Mouse (Mus musculus) forebrain, embryonic 16.5 days (tissue): ENCODE data around the gene Kcnmb4. TPM values are rescaled to one million over a fixed set of nuclear protein-coding genes. Genes with fewer than 3 reads are reported as not detected.

Experiments
- ATAC-seq: fragments of 200-750 bp; cut with Nextera tagmentation; 2 replicates; pipeline ENCODE4 v1.8.0; 2017; ENCODE audit warnings: mild to moderate bottlenecking, moderate library complexity
- H3K27ac ChIP-seq: fragments of 300-500 bp; sonication (generic); 2 replicates; pipeline ENCODE4 v1.5.1; 2014; ENCODE audit warnings: low read length, control low read depth
- H3K27me3 ChIP-seq: fragments of 300-500 bp; sonication (generic); replicated peaks from 2 replicates; pipeline ENCODE4 v1.6.1; 2014; ENCODE audit warnings: low read length; ENCODE audit not compliant: control insufficient read depth, insufficient read depth
- H3K36me3 ChIP-seq: fragments of 300-500 bp; sonication (generic); 2 replicates; pipeline ENCODE4 v1.6.1; 2014; ENCODE audit not compliant: control insufficient read depth, insufficient read depth
- H3K4me1 ChIP-seq: fragments of 300-500 bp; sonication (generic); replicated peaks from 2 replicates; pipeline ENCODE4 v1.6.1; 2014; ENCODE audit warnings: low read length; ENCODE audit not compliant: control insufficient read depth, insufficient read depth
- H3K4me2 ChIP-seq: fragments of 300-500 bp; sonication (generic); 2 replicates; pipeline ENCODE4 v1.6.1; 2014; ENCODE audit warnings: mild to moderate bottlenecking, low read length, control low read depth
- H3K4me3 ChIP-seq: fragments of 300-500 bp; sonication (generic); replicated peaks from 2 replicates; pipeline ENCODE4 v1.5.1; 2014; ENCODE audit warnings: mild to moderate bottlenecking, low read length, control low read depth
- H3K9ac ChIP-seq: fragments of 300-500 bp; sonication (generic); replicated peaks from 2 replicates; pipeline ENCODE4 v1.6.1; 2014; ENCODE audit warnings: low read depth, low read length, control low read depth
- H3K9me3 ChIP-seq: fragments of 300-500 bp; sonication (generic); 2 replicates; pipeline ENCODE4 v1.6.1; 2016; ENCODE audit warnings: low read length; ENCODE audit not compliant: control insufficient read depth
- WGBS: fragments of 180-500 bp; shearing (Covaris S2); extraction: QIAGEN DNeasy Blood & Tissue Kit; methylation state at CpG from one replicate; pipeline ENCODE4 v1.1.7; 2014; 5-methylcytosine and 5-hydroxymethylcytosine counted together
- polyA plus RNA-seq: library from polyadenylated mRNA; unstranded; fragments of >200 nt; fragmentation: Nextera tagmentation; extraction: Ambion mirVana; gene quantifications from 2 replicates; pipeline ENCODE4 v1.2.1, GENCODE M21; 2015

Gene Kcnmb4
- polyA plus RNA-seq, 1 experiment from 2014 or later = 23.1 TPM

- no peak overlapping the region for H3K4me3 ChIP-seq
- H3K27me3 ChIP-seq = 0 out of 2 replicates have a peak, but pooled peaks cover under 1% of the 10 kb centered on the region
- H3K27ac ChIP-seq = no peak overlapping the region
- no peak overlapping the region for H3K4me2 ChIP-seq
- no peak for ATAC-seq
- H3K9ac ChIP-seq = no peak overlapping the region
- H3K9me3 ChIP-seq = no peaks in the 10 kb centered on the region
- no peaks in the 10 kb centered on the region for H3K4me1 ChIP-seq
- H3K36me3 ChIP-seq = no peaks in the 10 kb centered on the region
- WGBS = 44% methylated on average over 4 of the region's 4 CpGs
Observed at GRCm38 (mm10) chr10:116376853-116377252, 96.8 kb downstream of the Kcnmb4 start.

- 89% methylated on average over 6 of the region's 6 CpGs for whole genome bisulfite sequencing
- no peak for ATAC-seq
- H3K27me3 ChIP-seq = no peaks in the 10 kb centered on the region
- no peak overlapping the region for H3K9ac ChIP-seq
- H3K36me3 ChIP-seq = no peaks in the 10 kb centered on the region
- H3K27ac ChIP-seq = no peak overlapping the region
- H3K9me3 ChIP-seq = no peaks in the 10 kb centered on the region; the same call in 1 of the 2 replicates
- no peaks in the 10 kb centered on the region; the same call in 1 of the 2 replicates for H3K4me1 ChIP-seq
- no peak overlapping the region for H3K4me2 ChIP-seq
- no peak overlapping the region for H3K4me3 ChIP-seq
Observed at GRCm38 (mm10) chr10:116374111-116374510, 99.6 kb downstream of the Kcnmb4 start.

GRCm38 (mm10) chr10:116370991-116371725, 102.5 kb downstream of the Kcnmb4 start:
- Histone ChIP-seq H3K36me3 (no peaks in the 10 kb centered on the region), H3K4me2 (no peak overlapping the region), H3K4me1 (no peaks in the 10 kb centered on the region; the same call in 1 of the 2 replicates), H3K9me3 (no peaks in the 10 kb centered on the region; the same call in 1 of the 2 replicates), H3K9ac (no peak overlapping the region), H3K27ac (no peak overlapping the region), H3K27me3 (no peaks in the 10 kb centered on the region), H3K4me3 (no peak overlapping the region)
- ATAC-seq = peak; percentile 62
- WGBS = 16% methylated on average over 6 of the region's 6 CpGs

Other genes starting within 250 kb of the Kcnmb4 start
- gene Ptprb, start 198.4 kb downstream of the Kcnmb4 start, polyA plus RNA-seq = 3.0 and 3.1 TPM in 2 replicates
- gene Cnot2, start 107.6 kb upstream of the Kcnmb4 start, polyA plus RNA-seq = 116 and 137 TPM in 2 replicates